Mouse (Mus musculus): ENCODE measurements around the gene Cbx6.
A peak's percentile ranks its signal among the peaks of the same experiment; 100 is the strongest.

The Cbx6 gene

GRCm38 (mm10) chr15:79834130-79834880 is at the start of gene Cbx6, which contains the start of gene Npcd:
Gene Cbx6, minus strand, starts transcription at chr15:79834688.
Gene Npcd, minus strand, starts transcription at chr15:79834237.
- peak; percentile 84 for DNase-seq (ENCODE audit: low spot score)

- DNase-seq (ENCODE audit: low spot score) = peak; percentile 92
These were observed 48.9 kb upstream of the Cbx6 start for GRCm38 (mm10) chr15:79883352-79883822.

GRCm38 (mm10) chr15:79882623-79883267 is 48.3 kb upstream of the Cbx6 start:
- no peak for DNase-seq (ENCODE audit: low spot score)

GRCm38 (mm10) chr15:79880477-79880876 is 46.0 kb upstream of the Cbx6 start:
- DNase-seq (ENCODE audit: low spot score) = no peak

- DNase-seq (ENCODE audit: low spot score) = no peak
These were observed 44.8 kb upstream of the Cbx6 start for GRCm38 (mm10) chr15:79879319-79879718.

- DNase-seq (ENCODE audit: low spot score) = no peak
These were observed 44.2 kb upstream of the Cbx6 start for GRCm38 (mm10) chr15:79878725-79879136.

GRCm38 (mm10) chr15:79875261-79875995 is 40.9 kb upstream of the Cbx6 start:
- no peak for DNase-seq (ENCODE audit: low spot score)

GRCm38 (mm10) chr15:79873995-79874394 is 39.5 kb upstream of the Cbx6 start:
- no peak for DNase-seq (ENCODE audit: low spot score)

GRCm38 (mm10) chr15:79873545-79873944 is 39.1 kb upstream of the Cbx6 start:
- no peak for DNase-seq (ENCODE audit: low spot score)

- DNase-seq (ENCODE audit: low spot score) = no peak
These were observed 32.9 kb upstream of the Cbx6 start for GRCm38 (mm10) chr15:79867260-79868002.

- DNase-seq (ENCODE audit: low spot score) = no peak
These were observed 25.3 kb upstream of the Cbx6 start for GRCm38 (mm10) chr15:79859821-79860220.

GRCm38 (mm10) chr15:79858979-79859378 is 24.5 kb upstream of the Cbx6 start:
- DNase-seq (ENCODE audit: low spot score) = no peak

GRCm38 (mm10) chr15:79850143-79850542 is 15.7 kb upstream of the Cbx6 start:
- DNase-seq (ENCODE audit: low spot score) = no peak

GRCm38 (mm10) chr15:79847100-79847499 is 12.6 kb upstream of the Cbx6 start:
- no peak for DNase-seq (ENCODE audit: low spot score)

- DNase-seq (ENCODE audit: low spot score) = no peak
These were observed 11.5 kb upstream of the Cbx6 start for GRCm38 (mm10) chr15:79845986-79846385.

- DNase-seq (ENCODE audit: low spot score) = no peak
These were observed 8.5 kb upstream of the Cbx6 start for GRCm38 (mm10) chr15:79842985-79843384.

- DNase-seq (ENCODE audit: low spot score) = no peak
These were observed 5.8 kb upstream of the Cbx6 start for GRCm38 (mm10) chr15:79840281-79840680.

GRCm38 (mm10) chr15:79834881-79835260 is 383 bp upstream of the Cbx6 start:
- DNase-seq (ENCODE audit: low spot score) = no peak

- DNase-seq (ENCODE audit: low spot score) = no peak
These were observed 1.0 kb downstream of the Cbx6 start for GRCm38 (mm10) chr15:79833251-79834050.

GRCm38 (mm10) chr15:79832064-79832900 is 2.2 kb downstream of the Cbx6 start:
- peak; percentile 69 for DNase-seq (ENCODE audit: low spot score)
